Mouse (Mus musculus): Measurements from ENCODE around the gene 1700013G24Rik. TPM values are rescaled to one million over a fixed set of nuclear protein-coding genes. Genes with fewer than 3 reads are reported as not detected.

1700013G24Rik gene
- polyA plus RNA-seq, 1 experiment from 2014 or later, result not detected

DNA sequence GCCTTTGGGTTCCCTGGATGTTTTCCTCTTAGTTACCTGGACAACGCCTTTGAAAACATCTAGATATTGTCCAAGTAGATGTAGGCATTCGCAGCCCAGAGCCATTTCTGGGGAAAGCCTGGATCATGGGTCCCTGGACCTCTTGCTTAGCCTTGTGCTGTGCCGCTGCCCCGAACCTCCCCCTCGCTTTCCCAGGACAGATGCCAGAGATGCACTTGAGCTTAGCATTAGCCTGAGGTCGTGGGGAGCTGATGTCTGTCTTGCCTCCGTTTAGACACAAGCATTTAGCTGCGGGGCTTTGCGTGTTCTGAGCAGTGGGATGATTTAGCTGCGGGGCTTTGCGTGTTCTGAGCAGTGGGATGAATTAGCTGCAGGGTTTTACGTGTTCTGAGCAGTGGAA lies 47.1 kb downstream of the 1700013G24Rik start:
- ATAC-seq (replicated peaks; ENCODE audit: low FRiP score) (no peak), DNase-seq (ENCODE audit: low spot score) (no peak)
- H3K4me2 ChIP-seq, result no peak overlapping the region
- 75% methylated on average over 12 of the region's 12 CpGs for WGBS
- peaks cover 18% of the 10 kb centered on the region for H3K4me1 ChIP-seq (replicated peaks; ENCODE audit: control insufficient read depth, insufficient read depth, low read length)
- H3K27me3 ChIP-seq (replicated peaks; ENCODE audit: control insufficient read depth, insufficient read depth, low read length), result no peaks in the 10 kb centered on the region
- no peaks in the 10 kb centered on the region for H3K9me3 ChIP-seq (ENCODE audit: control insufficient read depth, low read length)
- no peak overlapping the region for H3K27ac ChIP-seq (ENCODE audit: low read depth, low read length)
- no peak overlapping the region for H3K4me3 ChIP-seq (ENCODE audit: low read depth, low read length)
- H3K9ac ChIP-seq (ENCODE audit: low read depth, low read length), result no peak overlapping the region
- H3K36me3 ChIP-seq (ENCODE audit: control insufficient read depth, insufficient read depth, low read length), result peaks cover 8% of the 10 kb centered on the region; the same call in 1 of the 2 replicates

DNA sequence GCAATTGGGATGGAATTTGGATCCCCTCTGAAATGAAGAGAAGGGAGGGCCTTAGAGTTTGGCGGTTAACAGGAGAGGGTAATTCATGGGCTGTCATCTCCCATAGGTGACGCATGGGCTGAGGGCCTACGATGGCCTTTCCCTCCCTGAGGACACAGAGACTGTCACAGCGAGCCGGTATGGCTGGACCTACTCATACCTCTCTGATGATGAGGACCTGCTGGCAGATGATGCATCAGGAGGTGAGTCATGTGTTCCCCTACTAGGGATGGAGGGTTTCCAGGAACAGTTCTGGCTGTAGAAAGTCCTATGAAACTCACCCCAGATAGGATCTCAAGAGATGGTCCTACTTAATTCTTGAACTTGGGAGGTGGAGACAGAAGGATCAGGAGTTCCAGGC lies 47.9 kb downstream of the 1700013G24Rik start:
- H3K9ac ChIP-seq (ENCODE audit: low read depth, low read length), result no peak overlapping the region
- peaks cover 8% of the 10 kb centered on the region; the same call in 1 of the 2 replicates for H3K36me3 ChIP-seq (ENCODE audit: control insufficient read depth, insufficient read depth, low read length)

DNA sequence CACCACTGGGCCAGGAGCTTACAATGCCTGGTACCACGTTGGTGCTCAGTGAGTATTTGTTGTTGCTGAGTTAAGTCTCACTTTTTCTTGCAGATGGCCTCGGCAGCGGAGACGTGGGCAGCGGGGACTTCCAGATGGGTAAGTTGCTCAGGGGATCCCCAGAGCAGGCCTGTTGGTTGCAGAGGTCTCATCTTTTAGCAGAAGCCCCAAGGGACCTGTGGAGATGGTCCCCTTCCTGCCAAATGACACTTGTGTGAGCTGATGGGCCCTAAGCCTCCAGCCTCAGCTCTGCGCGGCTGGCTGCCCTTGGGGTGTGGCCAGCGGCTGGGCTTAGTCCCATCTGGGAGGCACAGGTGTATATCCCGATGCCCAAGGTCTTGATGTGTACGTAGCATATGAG lies 49.1 kb downstream of the 1700013G24Rik start:
- Histone ChIP-seq H3K4me3 (ENCODE audit: low read depth, low read length) (no peak overlapping the region), H3K9me3 (ENCODE audit: control insufficient read depth, low read length) (no peaks in the 10 kb centered on the region), H3K27ac (ENCODE audit: low read depth, low read length) (no peak overlapping the region), H3K36me3 (ENCODE audit: control insufficient read depth, insufficient read depth, low read length) (peaks cover 8% of the 10 kb centered on the region; the same call in 1 of the 2 replicates), H3K9ac (ENCODE audit: low read depth, low read length) (no peak overlapping the region), H3K27me3 (replicated peaks; ENCODE audit: control insufficient read depth, insufficient read depth, low read length) (no peaks in the 10 kb centered on the region), H3K4me1 (replicated peaks; ENCODE audit: control insufficient read depth, insufficient read depth, low read length) (peaks cover 15% of the 10 kb centered on the region), H3K4me2 (no peak overlapping the region)
- DNase-seq (ENCODE audit: low spot score) (no peak), ATAC-seq (replicated peaks; ENCODE audit: low FRiP score) (no peak)
- whole genome bisulfite sequencing, result 88% methylated on average over 10 of the region's 10 CpGs

More for the DNA sequence above, 47.9 kb downstream of the 1700013G24Rik start:
- Histone ChIP-seq H3K4me3 (ENCODE audit: low read depth, low read length) (no peak overlapping the region), H3K27ac (ENCODE audit: low read depth, low read length) (no peak overlapping the region), H3K9me3 (ENCODE audit: control insufficient read depth, low read length) (no peaks in the 10 kb centered on the region), H3K4me1 (replicated peaks; ENCODE audit: control insufficient read depth, insufficient read depth, low read length) (peaks cover 15% of the 10 kb centered on the region), H3K27me3 (replicated peaks; ENCODE audit: control insufficient read depth, insufficient read depth, low read length) (no peaks in the 10 kb centered on the region), H3K4me2 (no peak overlapping the region)
- DNase-seq (ENCODE audit: low spot score) (no peak), ATAC-seq (replicated peaks; ENCODE audit: low FRiP score) (no peak)
- WGBS, result 97% methylated on average over 5 of the region's 5 CpGs

DNA sequence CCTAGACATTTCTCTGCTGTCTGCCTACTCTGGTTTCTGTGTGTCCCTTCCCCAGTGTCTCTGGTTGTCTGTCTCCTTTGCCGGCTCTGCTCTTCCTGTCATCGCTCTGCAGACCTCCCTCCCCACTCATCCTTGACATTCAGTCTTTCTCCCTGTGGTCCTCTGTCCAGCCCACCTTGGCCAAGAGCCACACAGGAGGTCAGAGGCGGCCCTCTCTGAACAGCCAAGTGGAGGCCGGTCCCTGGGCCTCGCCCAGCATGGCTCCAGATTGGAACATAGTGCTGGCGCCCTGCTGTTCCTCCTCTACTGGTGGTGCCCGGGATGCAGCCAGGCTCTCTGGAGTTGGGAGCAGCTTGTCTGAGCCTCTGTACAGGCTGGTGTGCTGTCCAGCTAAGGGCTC lies 49.7 kb downstream of the 1700013G24Rik start:
- Histone ChIP-seq H3K36me3 (ENCODE audit: control insufficient read depth, insufficient read depth, low read length) (peaks cover 8% of the 10 kb centered on the region; the same call in 1 of the 2 replicates), H3K27ac (ENCODE audit: low read depth, low read length) (no peak overlapping the region), H3K9ac (ENCODE audit: low read depth, low read length) (no peak overlapping the region), H3K4me2 (no peak overlapping the region), H3K27me3 (replicated peaks; ENCODE audit: control insufficient read depth, insufficient read depth, low read length) (no peaks in the 10 kb centered on the region), H3K9me3 (ENCODE audit: control insufficient read depth, low read length) (no peaks in the 10 kb centered on the region), H3K4me3 (ENCODE audit: low read depth, low read length) (no peak overlapping the region), H3K4me1 (replicated peaks; ENCODE audit: control insufficient read depth, insufficient read depth, low read length) (peaks cover 14% of the 10 kb centered on the region)
- ATAC-seq (replicated peaks; ENCODE audit: low FRiP score), result no peak
- no peak for DNase-seq (ENCODE audit: low spot score)
- WGBS, result 80% methylated on average over 7 of the region's 7 CpGs

DNA sequence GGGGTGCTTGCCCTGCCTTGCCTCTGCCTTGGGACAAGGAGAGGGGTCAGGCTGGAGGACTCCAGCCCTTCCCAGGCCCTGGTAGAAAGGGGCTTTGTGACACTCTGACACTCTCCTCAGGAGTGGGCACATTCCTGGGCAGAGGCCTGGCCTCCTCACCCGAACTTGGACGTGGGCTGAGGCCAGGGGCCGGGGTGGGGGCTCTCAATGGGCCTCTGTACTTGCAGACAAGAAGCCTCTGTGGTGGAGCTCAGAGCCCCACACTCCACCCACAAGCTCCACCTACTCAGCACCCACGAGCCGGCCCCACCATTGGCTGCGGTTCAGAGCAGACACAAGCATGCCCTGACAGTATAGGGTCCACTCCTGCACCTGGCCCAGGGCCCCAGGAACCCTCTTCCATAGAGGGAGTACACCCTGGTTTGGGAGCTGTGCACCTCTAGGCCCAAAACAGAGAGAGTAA lies 50.5 kb downstream of the 1700013G24Rik start:
- H3K27ac ChIP-seq (ENCODE audit: low read depth, low read length), result no peak overlapping the region
- H3K27me3 ChIP-seq (replicated peaks; ENCODE audit: control insufficient read depth, insufficient read depth, low read length), result no peaks in the 10 kb centered on the region
- no peaks in the 10 kb centered on the region for H3K9me3 ChIP-seq (ENCODE audit: control insufficient read depth, low read length)
- H3K36me3 ChIP-seq (ENCODE audit: control insufficient read depth, insufficient read depth, low read length), result peaks cover 11% of the 10 kb centered on the region; the same call in 1 of the 2 replicates
- WGBS, result 62% methylated on average over 6 of the region's 6 CpGs
- no peak overlapping the region for H3K4me3 ChIP-seq (ENCODE audit: low read depth, low read length)
- ATAC-seq (replicated peaks; ENCODE audit: low FRiP score) (no peak), DNase-seq (ENCODE audit: low spot score) (no peak)
- no peak overlapping the region for H3K9ac ChIP-seq (ENCODE audit: low read depth, low read length)
- no peak overlapping the region for H3K4me2 ChIP-seq
- H3K4me1 ChIP-seq (replicated peaks; ENCODE audit: control insufficient read depth, insufficient read depth, low read length), result peaks cover 7% of the 10 kb centered on the region

Other genes with a start within 250 kb of the 1700013G24Rik start
- 1.8 and 1.9 TPM in 2 replicates for gene Wnt4, start 175.8 kb upstream of the 1700013G24Rik start, polyA plus RNA-seq (2014; fragmentation: Nextera tagmentation; extraction: Ambion mirVana)
- gene Cdc42, start 95.6 kb upstream of the 1700013G24Rik start, polyA plus RNA-seq (2014; fragmentation: Nextera tagmentation; extraction: Ambion mirVana), result 459 and 500 TPM in 2 replicates
- not detected in 2 replicates for gene Cela3a, start 43.5 kb upstream of the 1700013G24Rik start, polyA plus RNA-seq (2014; fragmentation: Nextera tagmentation; extraction: Ambion mirVana)
- gene Cela3b, start 22.7 kb upstream of the 1700013G24Rik start, polyA plus RNA-seq (2014; fragmentation: Nextera tagmentation; extraction: Ambion mirVana), result not detected in 2 replicates
- 19.9 and 20.8 TPM in 2 replicates for gene Hspg2, start 15.5 kb downstream of the 1700013G24Rik start, polyA plus RNA-seq (2014; fragmentation: Nextera tagmentation; extraction: Ambion mirVana)
- not detected in 2 replicates for gene Ldlrad2, start 121.3 kb downstream of the 1700013G24Rik start, polyA plus RNA-seq (2014; fragmentation: Nextera tagmentation; extraction: Ambion mirVana)
- gene Usp48, start 140.5 kb downstream of the 1700013G24Rik start, polyA plus RNA-seq (2014; fragmentation: Nextera tagmentation; extraction: Ambion mirVana), result 65.7 and 70.3 TPM in 2 replicates
- 3.2 and 4.1 TPM in 2 replicates for gene Rap1gap, start 211.4 kb downstream of the 1700013G24Rik start, polyA plus RNA-seq (2014; fragmentation: Nextera tagmentation; extraction: Ambion mirVana)